16 mouse cellular contexts compared by ENCODE assay signal in the genomic region with DNA sequence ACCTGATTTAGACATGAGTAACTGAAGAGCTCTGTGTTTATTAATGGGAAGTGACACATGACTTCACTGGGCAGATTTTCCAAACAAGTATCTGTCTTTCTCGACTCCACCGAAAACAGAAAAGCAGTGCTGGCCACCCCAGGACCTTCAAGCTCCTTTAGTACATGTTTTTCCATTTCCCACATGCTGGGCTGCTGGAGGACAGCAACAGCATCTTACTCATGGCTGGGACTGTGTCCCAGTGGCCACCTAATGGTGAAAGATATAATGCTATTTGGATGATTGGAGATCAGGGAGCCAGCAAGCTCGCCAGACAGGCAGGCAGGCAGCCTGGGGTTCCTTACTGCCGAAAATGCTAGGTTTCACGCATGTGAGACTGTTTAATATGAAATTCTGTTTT. TPM values are rescaled to one million over a fixed set of nuclear protein-coding genes. Genes with fewer than 3 reads are reported as not detected.
A peak's percentile ranks its signal among the peaks of the same experiment; 100 is the strongest.
DNase-seq lines count a peak whose midpoint lies in the region; ATAC-seq and TF ChIP-seq lines count a peak whose summit lies in the region.
"Had no signal": no experiment of that assay in that cellular context is flagged by ENCODE, and none has a peak within 500 bp of the region (broad histone marks: within the 10 kb centered on the region; RNA-seq: fewer than 3 reads in every experiment).

No protein-coding gene starts in this region.

- no peaks in the 10 kb centered on the region for H3K27me3 ChIP-seq in heart, embryonic 12.5 days (replicated peaks)
- no peaks in the 10 kb centered on the region for H3K27me3 ChIP-seq in stomach, postnatal 0 days (ENCODE audit: control insufficient read depth, insufficient read depth, low read length)
- H3K27me3 ChIP-seq: embryonic facial prominence, embryonic 15.5 days had no signal

- 62% methylated on average over 5 of the region's 5 CpGs for WGBS in heart, embryonic 12.5 days
- 53% methylated on average over 5 of the region's 5 CpGs for WGBS in stomach, postnatal 0 days

- no peaks in the 10 kb centered on the region for H3K36me3 ChIP-seq in heart, embryonic 12.5 days
- H3K36me3 ChIP-seq in stomach, postnatal 0 days (ENCODE audit: control insufficient read depth, insufficient read depth, low read length): no peaks in the 10 kb centered on the region
- H3K36me3 ChIP-seq: embryonic facial prominence, embryonic 15.5 days had no signal

- no peak for TF ChIP-seq EP300 in stomach, postnatal 0 days (optimal IDR thresholded peaks at IDR 0.05)

- DNase-seq in adrenal gland, postnatal 36 days: peak; percentile 4 to 5
- no peak for DNase-seq in adrenal gland, postnatal 25 days
- peak; percentile 16 for DNase-seq in heart, postnatal 4 days
- DNase-seq in retina, embryonic 14.5 days (ENCODE audit: low spot score): peak; percentile 5
- DNase-seq in retina, postnatal 1 day: no peak
- DNase-seq in stomach, postnatal 0 days (ENCODE audit: low spot score): no peak
- DNase-seq in right cerebral cortex, adult 2 months (ENCODE audit: low spot score in 2 of 2): no peak
- DNase-seq: B cell, adult 2 months; kidney, adult 2 months; thymus, postnatal 14 days had no signal

- H3K4me1 ChIP-seq in heart, embryonic 12.5 days (replicated peaks): no peaks in the 10 kb centered on the region
- no peaks in the 10 kb centered on the region; the same call in 1 of the 2 replicates for H3K4me1 ChIP-seq in stomach, postnatal 0 days (replicated peaks; ENCODE audit: control insufficient read depth, insufficient read depth)

- ATAC-seq in heart, embryonic 12.5 days (ENCODE audit: insufficient number of reproducible peaks, low FRiP score): no peak
- no peak for ATAC-seq in stomach, postnatal 0 days (ENCODE audit: low FRiP score, low TSS enrichment)

- H3K9ac ChIP-seq in heart, embryonic 12.5 days: no peak overlapping the region
- H3K9ac ChIP-seq in stomach, postnatal 0 days (ENCODE audit: low read length): no peak overlapping the region
- H3K9ac ChIP-seq: embryonic facial prominence, embryonic 15.5 days had no signal

- no peak overlapping the region for H3K4me2 ChIP-seq in heart, embryonic 12.5 days
- no peak overlapping the region for H3K4me2 ChIP-seq in stomach, postnatal 0 days (replicated peaks; ENCODE audit: low read depth)
- H3K4me2 ChIP-seq: embryonic facial prominence, embryonic 15.5 days; liver, embryonic 11.5 days had no signal

- no peaks in the 10 kb centered on the region for H3K9me3 ChIP-seq in heart, embryonic 12.5 days (replicated peaks)
- H3K9me3 ChIP-seq in stomach, postnatal 0 days (ENCODE audit: control insufficient read depth, low read length): no peaks in the 10 kb centered on the region
- H3K9me3 ChIP-seq: embryonic facial prominence, embryonic 15.5 days had no signal

- H3K27ac ChIP-seq in heart, embryonic 12.5 days (ENCODE audit: poor library complexity, severe bottlenecking): no peak overlapping the region
- no peak overlapping the region for H3K27ac ChIP-seq in stomach, postnatal 0 days (replicated peaks)
- H3K27ac ChIP-seq: embryonic facial prominence, embryonic 15.5 days had no signal

- TF ChIP-seq CTCF in stomach, postnatal 0 days (IDR thresholded peaks at IDR 0.05; ENCODE audit: low read depth): peak; percentile 55

- H3K4me3 ChIP-seq in heart, embryonic 12.5 days: no peak overlapping the region
- H3K4me3 ChIP-seq in stomach, postnatal 0 days (ENCODE audit: low read depth, low read length): no peak overlapping the region
- H3K4me3 ChIP-seq: embryonic facial prominence, embryonic 15.5 days; myocyte had no signal

RNA-seq across cellular contexts. Expression of a gene that starts 57.5 kb away (rescaled TPM):
- total RNA-seq in adrenal gland, postnatal 36 days (2021): 1 to 10 TPM; 1.0 to 2.1 TPM
- 0.38 and 1.0 TPM in 2 replicates for total RNA-seq in adrenal gland, postnatal 25 days (2021)
- under 1 TPM; 0.48 to 0.52 TPM for total RNA-seq in heart, postnatal 4 days (2021)
- 0.14 and 0.17 TPM in 2 replicates for polyA plus RNA-seq in heart, embryonic 12.5 days (2016; fragmentation: Nextera tagmentation; extraction: Ambion mirVana)
- polyA plus RNA-seq in stomach, postnatal 0 days (2015; fragmentation: Nextera tagmentation; extraction: Ambion mirVana): 0.69 and 0.75 TPM in 2 replicates
- total RNA-seq: hematopoietic stem cell, adult 5-6 weeks; megakaryocyte progenitor cell, adult 5-6 weeks had no signal

Comparison
In these comparisons a context has a peak if more than half of its experiments do, and no peak if none do; other contexts are left out.
1. DNase-seq: peak in adrenal gland, postnatal 36 days (2 of 2), heart, postnatal 4 days (single experiment) and retina, embryonic 14.5 days (single experiment); none in adrenal gland, postnatal 25 days (single experiment), retina, postnatal 1 day (single experiment), stomach, postnatal 0 days (single experiment) and right cerebral cortex, adult 2 months (0 of 2).